Mouse (Mus musculus) CH12.LX (cell line): Measurements from ENCODE around the gene Rps6kb2. TPM values are rescaled to one million over a fixed set of nuclear protein-coding genes. Genes with fewer than 3 reads are reported as not detected.

Experiments
- DNase-seq: peaks from one replicate; pipeline ENCODE4 v3.0.0-alpha.2; 2013; ENCODE audit errors: extremely low read depth
- H3K27ac ChIP-seq: 2 replicates; pipeline ENCODE4 v1.5.1; 2012; ENCODE audit warnings: low read depth, mild to moderate bottlenecking, control low read depth, moderate library complexity; ENCODE audit not compliant: insufficient read depth
- H3K27me3 ChIP-seq: replicated peaks from 2 replicates; pipeline ENCODE3; 2012; ENCODE audit warnings: inconsistent platforms
- H3K36me3 ChIP-seq, 2 experiments: replicated peaks in 1 of 2; 2 replicates each; pipeline versions ENCODE3 to v1.6.1; 2012; ENCODE audit warnings: inconsistent platforms in 1 of 2, low read length in 1 of 2, mild to moderate bottlenecking in 1 of 2, mixed read lengths in 1 of 2, moderate library complexity in 1 of 2; ENCODE audit not compliant: control insufficient read depth in 1 of 2, insufficient read depth in 1 of 2
- H3K4me1 ChIP-seq, 2 experiments: 2 replicates each; pipeline ENCODE4 v1.6.1; 2012; ENCODE audit warnings: inconsistent platforms in 1 of 2, moderate library complexity in 1 of 2; ENCODE audit not compliant: insufficient read depth in 2 of 2, control insufficient read depth in 1 of 2
- H3K4me2 ChIP-seq: 2 replicates; pipeline ENCODE4 v1.6.1; 2012; ENCODE audit warnings: low read depth, mild to moderate bottlenecking, control low read depth; ENCODE audit not compliant: poor library complexity, insufficient read depth, severe bottlenecking
- H3K4me3 ChIP-seq, 3 experiments: fragments of 150-350 bp in 1 of 3; sonication (generic) in 1 of 3; replicated peaks in 1 of 3; 2 replicates each; pipeline versions ENCODE3 to v1.5.1; 2011 to 2012; ENCODE audit warnings: low read depth in 2 of 3, low read length in 2 of 3, mild to moderate bottlenecking in 2 of 3, moderate library complexity in 2 of 3, control low read depth in 1 of 3, improper control_type of control experiment in 1 of 3, inconsistent platforms in 1 of 3, mixed read lengths in 1 of 3; ENCODE audit not compliant: poor library complexity in 1 of 3
- H3K79me2 ChIP-seq: replicated peaks from 2 replicates; pipeline ENCODE4 v1.6.1; 2012; ENCODE audit warnings: mild to moderate bottlenecking, moderate library complexity; ENCODE audit not compliant: control insufficient read depth, poor library complexity, insufficient read depth, severe bottlenecking; ENCODE audit errors: extremely low read depth
- H3K9ac ChIP-seq: 2 replicates; pipeline ENCODE4 v1.6.1; 2012; ENCODE audit warnings: low read depth, mild to moderate bottlenecking, control low read depth, moderate library complexity; ENCODE audit not compliant: insufficient read depth
- H3K9me3 ChIP-seq: replicated peaks from 2 replicates; pipeline ENCODE3; 2012; ENCODE audit warnings: low read length, inconsistent platforms, mixed read lengths
- BHLHE40 ChIP-seq: IDR thresholded peaks from 2 replicates; pipeline ENCODE4 v1.6.1; 2011; ENCODE audit warnings: mild to moderate bottlenecking, low read depth, low read length, improper control_type of control experiment
- CHD2 ChIP-seq: IDR thresholded peaks from 2 replicates; pipeline ENCODE4 v1.6.1; 2011; ENCODE audit warnings: low read length, improper control_type of control experiment
- E2F4 ChIP-seq: IDR thresholded peaks from 2 replicates; pipeline ENCODE4 v1.6.1; 2011; ENCODE audit warnings: low read depth, low read length, improper control_type of control experiment; ENCODE audit not compliant: insufficient replicate concordance
- ELF1 ChIP-seq: IDR thresholded peaks from 2 replicates; pipeline ENCODE4 v1.6.1; 2014; ENCODE audit warnings: low read depth, mild to moderate bottlenecking, inconsistent platforms, low read length, improper control_type of control experiment
- JUND ChIP-seq: conservative IDR thresholded peaks from 2 replicates; pipeline ENCODE4 v1.6.1; 2011; ENCODE audit warnings: low read depth, low read length, improper control_type of control experiment
- KAT2A ChIP-seq: IDR thresholded peaks from 2 replicates; pipeline ENCODE4 v1.6.1; 2012; ENCODE audit warnings: low read length, improper control_type of control experiment, inconsistent platforms; ENCODE audit not compliant: insufficient replicate concordance
- MAFK ChIP-seq: IDR thresholded peaks from 2 replicates; pipeline ENCODE4 v1.6.1; 2011; ENCODE audit warnings: low read length, improper control_type of control experiment; ENCODE audit not compliant: insufficient replicate concordance
- MEF2A ChIP-seq: IDR thresholded peaks from 2 replicates; pipeline ENCODE4 v1.6.1; 2014; ENCODE audit warnings: low read depth, mild to moderate bottlenecking, inconsistent platforms, low read length, improper control_type of control experiment, borderline replicate concordance
- MYC ChIP-seq: IDR thresholded peaks from 2 replicates; pipeline ENCODE4 v1.6.1; 2011; ENCODE audit warnings: low read depth, mild to moderate bottlenecking, improper control_type of control experiment, low read length
- NELFE ChIP-seq: IDR thresholded peaks from 2 replicates; pipeline ENCODE4 v1.6.1; 2011; ENCODE audit warnings: low read depth, low read length, improper control_type of control experiment
- PAX5 ChIP-seq: IDR thresholded peaks from 2 replicates; pipeline ENCODE4 v1.6.1; 2012; ENCODE audit warnings: low read length, inconsistent platforms, mixed read lengths
- RCOR1 ChIP-seq: conservative IDR thresholded peaks from 2 replicates; pipeline ENCODE4 v1.6.1; 2012; ENCODE audit warnings: low read depth, mild to moderate bottlenecking, inconsistent platforms, low read length, improper control_type of control experiment
- TBP ChIP-seq: conservative IDR thresholded peaks from 2 replicates; pipeline ENCODE4 v1.6.1; 2011; ENCODE audit warnings: low read depth, low read length, improper control_type of control experiment
- TCF12 ChIP-seq: IDR thresholded peaks from 2 replicates; pipeline ENCODE4 v1.6.1; 2014; ENCODE audit warnings: low read depth, mild to moderate bottlenecking, inconsistent platforms, low read length, improper control_type of control experiment
- USF2 ChIP-seq: conservative IDR thresholded peaks from 2 replicates; pipeline ENCODE4 v1.6.1; 2011; ENCODE audit warnings: low read depth, low read length, improper control_type of control experiment
- ZC3H11A ChIP-seq: IDR thresholded peaks from 2 replicates; pipeline ENCODE4 v1.6.1; 2012; ENCODE audit warnings: low read depth, mild to moderate bottlenecking, inconsistent platforms, low read length, improper control_type of control experiment
- ZKSCAN1 ChIP-seq: IDR thresholded peaks from 2 replicates; pipeline ENCODE4 v1.6.1; 2012; ENCODE audit warnings: low read depth, inconsistent platforms, low read length, improper control_type of control experiment, borderline replicate concordance
- ZMIZ1 ChIP-seq: IDR thresholded peaks from 2 replicates; pipeline ENCODE4 v1.6.1; 2012; ENCODE audit warnings: low read depth, mild to moderate bottlenecking, inconsistent platforms, low read length, improper control_type of control experiment
- dilution Hi-C: fragments of 300-500 bp; cut with MboI; formaldehyde crosslinking; loops from 2 replicates; pipeline ENCODE4 v1.14.3; 2020; ENCODE audit warnings: low sequenced_read_pairs; ENCODE audit not compliant: extremely low pct_unique_long_range_greater_than_20kb, extremely low pct_ligation_motif_present
- in situ Hi-C: fragments of 300-500 bp; cut with MboI; formaldehyde crosslinking; loops from 3 replicates; pipeline ENCODE4 v1.14.3; 2019; ENCODE audit warnings: low sequenced_read_pairs, low pct_ligation_motif_present, low pct_unique_long_range_greater_than_20kb, mixed read lengths
- polyA plus RNA-seq: library from polyadenylated mRNA; unstranded; fragments of >175 nt; gene quantifications from 2 replicates; pipeline ENCODE4 v1.2.1, GENCODE M21; 2012; ENCODE audit warnings: low read depth; ENCODE audit not compliant: insufficient read length
- total RNA-seq, 2 experiments: library from RNA; depleted of rRNA; stranded (reverse); fragments of 300-350 nt in 1 of 2; fragments of >200 nt in 1 of 2; gene quantifications; 2 replicates each; pipeline ENCODE4 v1.2.3; 2012 to 2014

The Rps6kb2 gene
- total and polyA plus RNA-seq, 3 experiments: 9.7 to 26.6 (median 20.7) TPM

GRCm38 (mm10) chr19:4164100-4164499 lies 946 bp upstream of the Rps6kb2 start:
- peaks cover 10% of the 10 kb centered on the region for H3K79me2 ChIP-seq
- H3K27ac ChIP-seq: no peak overlapping the region
- in situ Hi-C loops: no loop called here
- H3K9ac ChIP-seq: no peak overlapping the region; the same call in 1 of the 2 replicates
- peak overlapping the region; percentile 60; the same call in 1 of the 2 replicates for H3K4me2 ChIP-seq
- H3K36me3 ChIP-seq: peaks cover 22 to 45% of the 10 kb centered on the region in 2 experiments
- TF ChIP-seq RCOR1 (no peak), PAX5 (no peak), TCF12 (no peak), USF2 (no peak), ZC3H11A (no peak), MYC (no peak), TBP (no peak), ELF1 (no peak), ZKSCAN1 (no peak), MEF2A (no peak), CHD2 (no peak), E2F4 (no peak), KAT2A (no peak), ZMIZ1 (no peak), MAFK (no peak), JUND (no peak), BHLHE40 (no peak)
- TF ChIP-seq, all 38 proteins: peak for 0
- no peak for DNase-seq
- dilution Hi-C loops: no loop called here
- peaks cover 9 to 36% of the 10 kb centered on the region in 2 experiments for H3K4me1 ChIP-seq
- H3K9me3 ChIP-seq: peaks cover 2% of the 10 kb centered on the region
- H3K4me3 ChIP-seq: no peak overlapping the region
- H3K27me3 ChIP-seq: no peaks in the 10 kb centered on the region

- no peak for DNase-seq
- dilution Hi-C loops (no loop called here), in situ Hi-C loops (no loop called here)
- peaks cover 27 to 51% of the 10 kb centered on the region in 2 experiments for H3K36me3 ChIP-seq
- H3K9ac ChIP-seq: peak overlapping the region; percentile 72
- peaks cover 10% of the 10 kb centered on the region for H3K79me2 ChIP-seq
- H3K4me1 ChIP-seq: peaks cover 9 to 36% of the 10 kb centered on the region in 2 experiments
- TF ChIP-seq NELFE (0 out of 2 replicates have a peak, but pooled peaks have one; percentile 9), BHLHE40 (no peak), ZMIZ1 (0 out of 2 replicates have a peak, but pooled peaks have one; percentile 12)
- no peak overlapping the region for H3K27ac ChIP-seq
- peak overlapping the region; percentile 56 to 71 (median 67) for H3K4me3 ChIP-seq
- H3K27me3 ChIP-seq: no peaks in the 10 kb centered on the region
- peak overlapping the region; percentile 60 for H3K4me2 ChIP-seq
- peaks cover 2% of the 10 kb centered on the region for H3K9me3 ChIP-seq
Measured at GRCm38 (mm10) chr19:4163543-4163887, 361 bp upstream of the Rps6kb2 start.
